Mouse (Mus musculus): Measurements from ENCODE around the gene Tmem216.

Gene Tmem216

GRCm38 (mm10) chr19:10555624-10556510, at the start of gene Tmem216:
Gene Tmem216 (minus strand): TSS chr19:10556238.
- peak; percentile 86 for DNase-seq (ENCODE audit: low spot score)

DNA sequence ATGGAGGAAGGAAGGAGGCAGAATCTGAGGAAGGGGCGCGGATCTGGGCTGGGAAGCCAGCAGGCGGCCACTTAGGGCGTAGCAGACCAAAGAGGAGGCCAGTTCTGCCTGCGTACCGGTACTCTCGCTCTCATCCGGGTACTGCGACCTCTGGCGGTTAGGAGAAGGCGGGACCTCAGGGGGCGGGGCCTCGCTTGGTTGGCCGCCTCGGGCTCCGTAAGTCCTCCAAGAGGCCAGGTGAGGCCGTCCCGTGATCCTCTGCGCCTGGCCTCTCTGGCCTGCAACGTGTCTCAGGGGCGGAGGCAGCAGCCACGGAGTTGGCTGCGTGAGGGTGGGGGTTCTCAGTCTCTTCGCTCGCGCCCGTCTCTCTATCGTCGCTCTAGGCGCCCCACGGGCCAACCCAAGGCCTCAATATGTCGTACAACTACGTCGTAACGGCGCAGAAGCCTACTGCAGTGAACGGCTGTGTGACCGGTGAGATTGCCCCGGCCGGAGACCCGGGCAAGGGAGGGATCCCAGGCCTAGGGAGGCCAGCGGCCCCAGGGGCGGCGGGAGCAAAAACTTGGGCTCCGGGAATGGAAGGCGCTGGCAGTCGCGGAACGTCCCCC, 49.4 kb upstream of the Tmem216 start, which contains the start of the genes Ddb1 and Tkfc:
Gene Ddb1 (plus strand): TSS at position 35 of the 608 bp plus-strand sequence.
Gene Tkfc (minus strand): TSS at position 362 of the 608 bp plus-strand sequence.
- peak; percentile 99 for DNase-seq (ENCODE audit: low spot score)

DNA sequence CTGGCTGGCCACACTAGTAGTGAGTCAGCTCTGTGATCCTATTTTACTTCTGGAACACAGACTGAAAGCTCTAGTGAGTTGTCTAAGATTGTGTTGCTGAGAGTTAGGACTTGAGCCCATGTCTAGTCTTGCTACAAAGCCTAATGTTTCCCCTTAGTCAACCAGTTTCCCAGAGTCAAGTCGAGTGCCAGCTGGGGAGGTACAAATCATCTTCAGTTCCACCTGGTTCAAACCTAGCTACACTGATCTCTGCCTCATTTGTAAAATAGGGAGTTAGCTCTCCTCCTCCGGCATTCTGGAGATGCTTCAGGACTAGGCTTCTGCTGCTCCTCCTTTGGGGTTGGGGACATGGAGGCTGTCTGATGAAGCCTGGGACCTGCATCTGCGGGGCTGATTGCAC, 48.5 kb upstream of the Tmem216 start:
- no peak for DNase-seq (ENCODE audit: low spot score)

- no peak for DNase-seq (ENCODE audit: low spot score)
Measured at GRCm38 (mm10) chr19:10603660-10604523, 47.9 kb upstream of the Tmem216 start.

- peak; percentile 91 for DNase-seq (ENCODE audit: low spot score)
Measured at GRCm38 (mm10) chr19:10602787-10603186, 46.7 kb upstream of the Tmem216 start.

- DNase-seq (ENCODE audit: low spot score) = no peak
Measured at GRCm38 (mm10) chr19:10602247-10602769, 46.3 kb upstream of the Tmem216 start.

- DNase-seq (ENCODE audit: low spot score) = no peak
Measured at GRCm38 (mm10) chr19:10599648-10600047, 43.6 kb upstream of the Tmem216 start.

DNA sequence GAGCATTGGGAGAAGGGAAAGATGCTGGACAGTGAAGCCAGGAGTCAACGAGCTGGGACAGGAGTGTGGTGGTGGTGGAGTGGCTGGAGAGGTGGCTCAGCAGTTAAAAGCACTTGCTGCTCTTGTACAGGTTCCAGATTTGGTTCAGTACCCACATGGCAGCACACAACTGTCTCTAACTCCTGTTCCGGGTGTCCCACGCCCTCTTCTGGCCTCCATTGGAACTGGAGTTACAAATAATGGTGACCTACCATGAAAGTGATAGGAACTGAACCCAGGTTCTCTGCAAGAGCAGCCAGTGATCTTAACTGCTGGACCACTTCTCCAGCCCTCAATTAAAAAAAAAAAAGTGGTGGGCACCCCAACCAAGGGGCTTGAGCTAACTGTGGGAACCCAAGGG, 42.1 kb upstream of the Tmem216 start:
- DNase-seq (ENCODE audit: low spot score) = peak; percentile 32

GRCm38 (mm10) chr19:10591659-10592377, 35.8 kb upstream of the Tmem216 start:
- no peak for DNase-seq (ENCODE audit: low spot score)

- no peak for DNase-seq (ENCODE audit: low spot score)
Measured at GRCm38 (mm10) chr19:10590301-10590700, 34.3 kb upstream of the Tmem216 start.

- DNase-seq (ENCODE audit: low spot score) = no peak
Measured at GRCm38 (mm10) chr19:10589127-10589857, 33.3 kb upstream of the Tmem216 start.

- no peak for DNase-seq (ENCODE audit: low spot score)
Measured at GRCm38 (mm10) chr19:10587231-10587630, 31.2 kb upstream of the Tmem216 start.

DNA sequence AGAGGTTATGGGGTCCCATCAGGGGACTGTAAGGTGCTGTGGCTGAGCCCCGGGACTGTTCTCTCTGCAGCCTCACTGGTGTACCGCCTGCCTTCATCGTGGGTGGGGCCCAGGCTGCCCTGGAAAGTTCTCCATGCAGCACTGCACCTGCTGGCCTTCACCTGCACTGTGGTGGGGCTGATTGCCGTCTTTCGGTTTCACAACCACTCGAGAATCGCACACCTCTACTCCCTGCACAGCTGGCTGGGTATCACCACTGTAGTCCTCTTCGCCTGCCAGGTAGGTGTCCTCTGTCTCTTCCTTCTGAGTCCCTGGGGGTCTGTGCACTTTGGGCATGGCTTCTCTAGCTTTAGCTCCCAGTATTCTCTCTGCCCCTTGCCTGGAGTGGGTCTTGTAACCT, 29.1 kb upstream of the Tmem216 start:
- DNase-seq (ENCODE audit: low spot score) = no peak

GRCm38 (mm10) chr19:10583550-10584146, 27.6 kb upstream of the Tmem216 start:
- no peak for DNase-seq (ENCODE audit: low spot score)

GRCm38 (mm10) chr19:10581984-10582383, 25.9 kb upstream of the Tmem216 start:
- DNase-seq (ENCODE audit: low spot score) = no peak

DNA sequence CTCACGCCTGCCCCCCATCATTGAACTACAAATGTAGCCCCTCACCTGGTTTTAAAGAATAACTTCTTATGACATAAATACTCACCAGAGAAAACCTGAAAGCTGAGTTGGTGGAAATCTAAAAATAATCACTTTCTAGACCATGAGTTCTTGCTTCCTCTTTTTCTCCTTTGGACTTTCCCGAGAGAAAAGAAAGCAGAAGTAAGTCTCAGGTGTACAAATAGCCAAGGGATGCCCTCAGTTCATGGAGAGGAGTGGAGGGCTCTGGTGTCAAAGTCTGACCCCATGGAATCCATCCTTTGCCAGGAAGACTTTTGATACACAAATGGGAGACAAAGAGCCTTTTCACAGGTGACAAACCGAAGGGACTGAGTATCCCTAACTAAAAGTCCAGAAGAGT, 24.7 kb upstream of the Tmem216 start:
- no peak for DNase-seq (ENCODE audit: low spot score)

DNA sequence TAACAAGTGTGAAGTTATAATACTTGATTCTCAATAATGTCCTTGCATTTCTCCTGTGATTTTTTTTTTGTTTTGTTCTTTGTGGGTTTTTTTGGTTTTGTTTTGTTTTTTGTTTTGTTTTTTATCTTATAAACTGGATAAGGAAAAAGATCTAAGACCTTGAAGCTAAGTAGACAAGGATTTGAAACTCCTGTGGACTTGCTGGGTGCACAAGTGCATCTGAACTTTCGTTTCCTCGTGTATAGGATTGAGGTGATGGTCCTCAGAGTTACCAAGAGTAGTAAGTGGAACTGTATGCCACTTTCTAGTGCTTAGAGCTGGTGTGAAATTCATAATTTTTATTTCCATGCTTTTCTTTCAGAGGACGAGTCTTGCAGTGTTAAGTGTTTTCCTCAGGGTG, 24.1 kb upstream of the Tmem216 start:
- no peak for DNase-seq (ENCODE audit: low spot score)

GRCm38 (mm10) chr19:10576690-10577561, 20.9 kb upstream of the Tmem216 start, which contains the start of the genes Cyb561a3 and Tmem138:
Gene Cyb561a3 (plus strand): TSS chr19:10577172.
Gene Tmem138 (minus strand): TSS chr19:10577362.
- DNase-seq (ENCODE audit: low spot score) = peak; percentile 94

- DNase-seq (ENCODE audit: low spot score) = no peak
Measured at GRCm38 (mm10) chr19:10569627-10570026, 13.6 kb upstream of the Tmem216 start.

Measured in layer of hippocampus, adult 11-12 months (tissue).